Mouse (Mus musculus) yolk sac, embryonic 10.5 days (tissue): ENCODE results near the gene Tcirg1.

Source experiments
- DNase-seq: peaks from one replicate; pipeline ENCODE4 v3.0.0-alpha.2; 2017; ENCODE audit warnings: low spot score

Tcirg1 gene

DNA sequence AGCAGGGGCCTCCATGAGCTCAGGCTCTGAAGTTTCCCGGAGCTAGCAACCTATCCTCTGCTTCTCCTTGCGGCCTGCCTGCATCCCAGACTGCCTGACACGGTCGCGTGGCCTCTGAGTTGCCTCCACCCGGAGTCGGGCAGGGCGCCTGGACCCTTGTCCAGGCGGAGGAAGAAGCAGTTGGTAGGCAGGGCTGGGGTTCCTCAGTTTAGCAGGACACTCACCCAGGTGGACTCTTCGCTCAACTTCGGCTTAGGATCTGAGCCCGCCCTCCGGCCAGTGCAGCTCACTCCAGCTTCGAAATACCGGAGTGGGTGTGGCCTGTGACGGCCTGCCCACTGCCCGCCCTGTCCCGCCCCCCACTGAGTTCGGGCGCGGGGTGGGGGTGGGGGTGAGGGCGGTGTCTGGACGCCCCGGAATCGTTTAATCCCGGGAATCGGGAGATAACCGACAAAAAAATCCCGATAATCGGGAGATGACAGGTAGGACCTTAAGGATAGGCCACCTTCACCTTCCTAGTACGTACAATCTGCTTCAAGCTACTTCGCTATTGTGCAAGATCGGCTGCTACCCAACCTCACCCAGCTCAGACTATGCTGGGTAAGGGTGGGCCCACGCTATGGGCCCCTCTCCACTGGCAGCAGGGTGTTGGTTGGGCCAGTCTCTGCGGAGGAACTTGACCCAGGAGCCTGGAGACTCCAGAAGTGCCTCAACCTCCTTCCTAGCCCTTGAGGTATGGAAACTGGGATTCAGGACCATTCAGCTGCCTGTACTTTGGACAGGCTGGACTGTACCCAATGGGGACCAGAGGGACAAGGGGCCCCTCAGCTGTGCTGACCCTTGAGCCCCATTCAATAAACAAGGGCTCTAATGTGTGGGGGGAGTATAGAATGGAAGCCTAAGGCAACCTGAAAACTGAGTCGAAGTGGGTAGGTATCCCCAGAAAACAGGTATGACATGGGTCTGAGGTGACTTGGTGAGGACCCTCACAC, at the start of gene Tcirg1:
Tcirg1 (minus strand) TSS at position 339 of the 992 bp plus-strand sequence.
- DNase-seq = peak; percentile 89

DNA sequence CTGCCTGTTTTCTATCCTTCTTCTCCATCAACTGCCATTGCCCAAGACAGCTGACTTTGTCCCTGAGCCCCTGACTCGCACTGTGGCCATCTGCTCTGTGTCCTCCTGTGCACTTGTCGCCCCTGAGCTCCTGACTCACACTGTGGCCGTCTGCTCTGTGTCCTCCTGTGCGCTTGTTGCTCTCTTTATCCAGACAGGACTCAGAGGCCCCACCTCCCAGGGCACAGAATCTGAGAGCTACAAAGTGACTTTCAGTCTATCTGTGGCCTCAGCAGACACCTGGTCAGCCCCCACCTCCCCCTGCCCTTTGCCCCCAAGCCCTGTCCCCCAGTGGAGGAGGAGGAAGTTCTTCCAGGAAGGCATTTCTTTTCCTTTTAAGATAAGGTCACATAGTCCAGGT, 48.9 kb upstream of the Tcirg1 start:
- DNase-seq = peak; percentile 91

DNA sequence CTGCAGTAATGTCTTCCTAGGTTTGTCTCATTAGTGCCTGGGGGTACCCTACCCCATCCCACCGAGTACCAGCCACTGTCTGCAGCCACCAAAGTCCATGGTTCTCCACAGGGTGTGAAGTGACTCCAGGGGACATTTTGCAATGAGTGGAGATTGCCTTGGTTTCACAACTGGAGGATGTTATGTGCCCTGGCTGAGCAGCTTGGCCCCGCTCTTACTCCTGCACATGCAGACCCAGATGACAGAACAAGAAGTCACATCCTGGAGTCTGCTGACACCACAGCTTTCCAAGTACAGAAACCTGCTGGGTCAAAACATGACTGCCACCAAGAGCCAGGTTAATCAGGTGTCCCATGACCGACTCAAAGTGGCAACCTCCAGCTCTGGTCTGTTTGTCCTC, 48.1 kb upstream of the Tcirg1 start:
- DNase-seq = no peak

DNA sequence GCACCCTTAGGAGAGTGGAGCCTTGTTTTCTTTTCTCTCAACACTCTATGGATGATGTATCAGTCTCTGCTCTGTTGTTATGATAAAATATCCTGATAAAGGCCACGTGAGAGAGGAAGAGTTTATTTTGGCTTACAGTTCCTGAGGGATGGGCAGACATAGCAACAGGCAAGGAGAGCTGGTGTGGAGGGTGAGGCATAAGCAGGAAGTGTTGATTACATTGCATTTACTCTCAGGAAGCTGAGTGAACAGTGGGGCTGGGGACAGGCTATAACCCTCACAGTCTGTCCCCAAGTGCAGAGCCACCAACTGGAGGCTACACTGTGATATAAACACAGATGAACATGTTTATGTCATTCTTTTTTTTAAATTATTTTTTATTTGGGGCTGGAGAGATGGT, 45.2 kb upstream of the Tcirg1 start:
- no peak for DNase-seq

DNA sequence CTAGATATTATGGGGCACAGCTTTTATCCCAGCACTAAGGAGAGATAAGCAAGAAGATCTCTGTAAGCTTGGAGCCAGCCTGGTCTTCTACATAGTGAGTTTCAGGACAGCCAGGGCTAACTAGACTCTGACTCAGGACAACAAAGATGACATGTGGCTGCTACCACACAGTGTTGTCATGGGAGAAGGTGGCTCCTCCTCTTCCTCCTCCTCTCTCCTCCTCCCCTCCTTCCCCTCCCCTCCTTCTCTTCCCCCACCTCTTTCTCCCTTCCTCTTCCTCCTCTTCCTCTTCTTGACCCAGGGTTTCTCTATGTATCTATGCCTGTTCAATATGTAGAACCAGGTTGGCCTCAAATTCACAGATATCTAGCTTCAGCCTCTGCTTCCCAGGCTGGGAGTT, 44.5 kb upstream of the Tcirg1 start:
- no peak for DNase-seq

DNA sequence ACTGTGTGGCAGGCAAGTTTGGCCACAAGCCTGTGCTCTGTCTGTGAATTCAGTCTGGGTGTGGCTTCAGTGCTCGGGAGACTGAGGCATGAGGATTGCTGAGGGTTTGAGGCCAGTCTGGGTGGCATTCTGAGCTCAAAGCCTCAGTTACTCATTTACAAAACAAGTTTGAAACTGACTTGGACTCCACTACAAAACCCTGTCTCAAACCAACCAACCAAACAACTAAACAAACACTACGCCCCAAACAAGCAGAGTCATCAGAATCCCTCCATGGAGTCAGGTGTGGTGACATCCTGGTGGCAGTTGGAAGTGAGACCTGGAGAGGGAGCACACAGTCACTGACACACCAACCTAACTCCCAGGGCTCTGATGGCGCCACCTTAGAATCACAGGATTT, 43.4 kb upstream of the Tcirg1 start:
- peak; percentile 81 for DNase-seq

DNA sequence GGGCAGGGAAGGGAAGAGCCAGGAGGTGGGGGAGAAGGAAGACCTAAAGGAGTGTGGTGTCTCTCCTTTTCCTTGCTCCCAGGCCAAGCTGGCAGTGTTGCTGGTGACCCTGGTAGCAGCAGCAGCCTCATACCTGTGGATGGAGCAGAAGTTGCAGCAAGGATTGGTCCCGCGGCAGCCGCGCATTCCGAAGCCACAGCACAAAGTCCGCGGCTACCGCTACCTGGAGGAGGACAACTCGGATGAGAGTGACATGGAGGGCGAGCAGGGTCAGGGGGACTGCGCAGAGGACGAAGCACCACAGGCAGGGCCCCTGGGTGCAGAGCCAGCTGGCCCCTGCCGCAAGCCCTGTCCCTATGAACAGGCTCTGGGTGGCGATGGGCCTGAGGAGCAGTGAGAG, 41.6 kb upstream of the Tcirg1 start:
- peak; percentile 69 for DNase-seq

DNA sequence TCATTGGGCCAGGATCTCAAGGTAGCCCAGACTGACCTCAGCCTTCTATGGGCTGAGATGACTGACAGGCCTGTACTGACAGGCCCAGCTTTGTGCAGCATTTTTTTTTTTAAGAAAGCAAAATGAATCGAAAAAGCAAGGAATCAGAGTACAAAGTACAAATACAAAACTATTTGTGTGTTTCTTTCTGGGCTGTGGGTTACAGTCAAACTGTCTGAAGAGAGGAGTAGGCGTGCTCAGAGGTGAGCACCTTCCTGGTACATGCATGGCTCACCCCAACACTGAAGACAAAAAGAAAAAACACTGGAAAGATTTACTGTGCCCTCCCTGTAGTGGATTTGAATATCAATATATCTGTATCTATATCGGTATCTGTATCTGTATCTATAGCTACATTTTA, 40.9 kb upstream of the Tcirg1 start:
- DNase-seq = no peak

DNA sequence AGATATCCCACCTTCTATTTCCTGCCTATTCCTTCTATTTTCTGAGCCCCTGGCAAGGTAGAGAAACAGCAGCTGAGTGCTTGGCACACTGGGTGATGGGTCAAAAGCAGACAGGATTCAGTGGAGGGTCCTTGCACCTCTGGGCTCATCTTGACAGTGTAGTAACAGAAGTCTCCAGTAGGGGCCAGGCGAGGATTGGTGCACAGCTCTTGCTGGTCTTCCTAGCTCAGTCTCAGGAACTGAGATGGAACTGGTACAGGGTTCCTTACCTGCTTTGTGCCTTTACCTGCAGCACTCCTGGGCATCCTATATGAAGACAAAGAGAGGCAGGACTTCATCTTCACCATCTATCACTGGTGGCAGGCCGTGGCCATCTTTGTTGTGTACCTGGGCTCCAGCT, 39.8 kb upstream of the Tcirg1 start:
- DNase-seq = peak; percentile 80

DNA sequence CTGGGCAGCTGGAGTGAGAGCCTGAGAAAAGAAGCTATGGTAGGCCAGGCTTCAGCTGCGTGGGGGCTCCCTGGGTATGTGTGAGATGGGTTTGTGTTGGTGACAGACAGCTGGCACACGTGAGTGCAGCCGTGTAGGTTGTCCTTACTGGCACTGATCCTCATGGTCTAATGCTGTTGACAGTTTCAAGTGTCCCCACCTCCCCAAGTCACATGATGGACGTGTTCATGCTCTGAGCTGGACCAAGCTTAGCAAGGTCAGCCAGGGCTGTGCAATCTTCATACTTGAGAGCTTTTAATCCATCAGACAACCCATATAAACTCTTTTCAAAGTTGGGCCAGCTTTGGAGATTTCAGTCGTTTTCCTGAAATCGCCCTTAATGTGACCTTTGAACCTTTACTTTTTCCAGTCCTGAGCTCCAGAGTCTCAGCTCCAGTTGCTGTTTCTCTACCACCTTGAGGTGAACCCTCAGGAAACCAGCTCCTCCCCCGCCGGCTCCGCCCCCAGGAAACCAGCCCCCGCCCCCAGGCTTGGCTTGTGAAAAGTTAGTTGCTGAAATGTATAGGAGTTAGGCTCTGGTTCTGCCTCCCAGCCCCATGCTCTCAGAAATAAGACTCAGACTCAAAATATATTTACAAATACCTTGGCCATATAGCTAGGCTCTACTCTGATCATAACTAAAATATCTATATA, 39.1 kb upstream of the Tcirg1 start:
- peak; percentile 88 for DNase-seq

DNA sequence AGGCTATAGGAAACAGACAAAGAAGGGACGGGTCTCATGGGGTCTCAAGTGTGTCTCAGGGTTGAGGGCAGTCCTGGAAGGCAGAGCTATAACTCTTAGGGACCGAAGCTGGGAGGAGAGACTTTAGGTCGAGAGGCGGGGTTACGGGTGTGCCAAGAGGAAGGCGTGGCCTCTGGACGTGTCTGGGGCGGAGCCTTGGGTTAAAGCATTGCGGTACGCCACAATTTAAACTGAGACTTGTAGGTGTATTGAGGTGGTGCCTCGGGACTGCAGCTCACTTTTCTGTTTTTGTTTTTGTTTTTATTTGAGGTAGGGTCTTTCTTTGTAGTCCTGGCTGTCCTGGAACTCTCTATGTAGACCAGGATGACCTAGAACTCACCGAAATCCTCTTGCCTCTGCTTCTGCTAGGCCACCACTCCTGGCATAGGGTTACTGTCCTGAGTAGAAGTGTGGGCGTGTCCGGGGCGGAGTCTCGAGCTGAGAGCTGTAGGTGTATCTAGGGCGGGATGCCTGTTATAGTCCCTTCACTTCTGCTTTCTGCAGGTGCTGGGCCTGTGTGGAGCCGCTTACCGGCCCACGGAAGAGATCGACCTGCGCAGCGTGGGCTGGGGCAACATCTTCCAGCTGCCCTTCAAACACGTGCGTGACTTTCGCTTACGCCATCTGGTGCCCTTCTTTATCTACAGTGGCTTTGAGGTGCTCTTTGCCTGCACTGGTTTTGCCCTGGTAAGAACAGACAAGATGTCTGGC, 36.2 kb upstream of the Tcirg1 start:
- DNase-seq = peak; percentile 64

DNA sequence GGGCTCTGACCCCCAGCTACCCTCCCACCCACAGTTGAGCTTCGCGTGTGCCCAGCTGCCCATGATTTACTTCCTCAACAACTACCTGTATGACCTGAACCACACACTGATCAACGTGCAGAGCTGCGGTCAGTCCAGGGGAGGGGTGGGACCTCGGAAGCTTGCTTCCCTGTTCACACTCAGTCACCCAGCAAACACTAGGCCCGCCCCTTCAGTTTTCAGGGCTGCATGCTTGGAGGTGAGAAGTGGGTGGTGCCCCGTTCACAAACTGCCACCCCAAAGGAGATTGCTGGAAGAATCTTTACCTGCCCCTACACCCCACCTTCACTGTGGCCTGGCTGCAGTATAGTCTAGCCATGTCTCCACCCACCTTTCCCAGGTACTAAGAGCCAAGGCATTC, 35.4 kb upstream of the Tcirg1 start:
- no peak for DNase-seq

DNA sequence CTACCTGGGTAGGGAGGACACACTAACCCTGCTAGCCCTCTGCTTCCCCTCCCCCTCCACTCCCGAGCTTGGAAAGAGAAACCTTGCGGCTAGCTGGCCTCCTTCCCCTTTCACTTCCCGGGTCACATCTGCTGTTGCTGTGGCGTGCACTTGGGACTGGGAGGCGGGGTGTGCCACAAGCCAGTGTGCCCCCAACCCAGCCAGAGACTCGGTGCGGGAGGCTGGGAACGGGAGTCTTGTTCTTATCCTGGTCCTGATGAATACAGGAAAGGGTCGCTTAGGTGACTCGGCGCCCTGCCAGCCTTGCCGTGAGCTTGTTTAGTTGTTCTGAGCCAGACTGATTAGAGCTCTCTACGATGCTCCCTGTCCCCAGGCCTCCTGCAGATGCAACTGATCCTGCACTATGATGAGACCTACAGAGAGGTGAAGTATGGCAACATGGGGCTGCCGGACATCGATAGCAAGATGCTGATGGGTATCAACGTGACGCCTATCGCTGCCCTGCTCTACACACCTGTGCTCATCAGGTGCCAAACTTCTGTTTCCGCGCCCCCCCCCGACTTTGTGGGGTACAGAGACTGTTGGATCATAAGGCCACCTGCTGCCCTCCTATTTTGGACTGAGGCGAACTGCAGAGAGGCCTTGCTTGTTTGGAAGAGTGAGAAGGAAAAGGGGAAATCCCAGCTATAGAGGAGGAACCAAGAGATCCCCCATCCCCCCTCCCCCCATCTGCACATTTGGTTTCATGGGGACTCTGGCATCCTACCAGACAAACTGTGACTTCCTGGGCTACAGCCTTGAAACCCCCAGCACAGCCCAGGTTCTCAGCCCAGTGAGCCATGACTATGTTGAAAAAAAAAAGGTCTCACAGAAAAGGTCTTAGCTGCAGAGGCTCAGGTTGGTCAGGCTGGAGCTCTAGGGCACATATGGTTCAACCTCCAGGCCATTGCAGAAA, 29.2 kb upstream of the Tcirg1 start:
- peak; percentile 56 for DNase-seq

DNA sequence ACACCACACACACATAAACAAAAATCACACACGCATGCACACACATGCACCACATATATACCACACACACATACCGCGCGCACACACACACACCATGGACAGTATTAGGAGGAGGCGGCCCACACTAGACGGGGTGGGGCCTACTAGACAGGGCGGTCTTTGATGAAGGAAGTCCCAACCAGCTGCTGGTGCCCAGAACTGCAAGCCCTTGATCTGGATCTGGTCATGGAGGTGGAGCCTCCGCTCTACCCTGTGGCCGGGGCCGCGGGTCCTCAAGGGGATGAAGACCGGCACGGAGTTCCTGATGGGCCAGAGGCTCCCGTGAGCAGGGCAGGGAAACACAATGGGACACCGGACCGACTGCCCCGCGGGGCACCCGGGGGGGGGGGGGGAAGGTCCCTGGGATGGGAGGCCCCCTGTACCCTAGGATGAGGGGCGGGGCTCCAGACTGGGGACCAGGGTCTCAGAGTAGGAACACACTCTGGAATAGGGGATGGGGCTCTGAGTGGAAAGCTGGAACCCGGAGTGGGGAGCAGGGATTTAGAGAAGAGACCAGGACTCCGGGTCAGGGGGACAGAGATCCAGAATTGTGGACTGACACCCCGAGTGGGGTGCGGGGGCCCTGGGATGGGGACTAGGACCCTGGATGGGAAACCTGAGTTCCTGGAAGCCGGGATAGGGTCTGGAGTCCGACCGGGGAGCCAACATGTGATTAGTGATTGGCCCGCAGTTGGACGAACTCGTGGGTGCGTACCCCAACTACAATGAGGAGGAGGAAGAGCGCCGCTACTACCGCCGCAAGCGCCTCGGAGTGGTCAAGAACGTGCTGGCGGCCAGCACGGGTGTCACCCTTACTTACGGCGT, 28.3 kb upstream of the Tcirg1 start, which contains the start of gene Unc93b1:
Unc93b1 (plus strand) TSS at position 155 of the 864 bp plus-strand sequence.
- DNase-seq = peak; percentile 38

DNA sequence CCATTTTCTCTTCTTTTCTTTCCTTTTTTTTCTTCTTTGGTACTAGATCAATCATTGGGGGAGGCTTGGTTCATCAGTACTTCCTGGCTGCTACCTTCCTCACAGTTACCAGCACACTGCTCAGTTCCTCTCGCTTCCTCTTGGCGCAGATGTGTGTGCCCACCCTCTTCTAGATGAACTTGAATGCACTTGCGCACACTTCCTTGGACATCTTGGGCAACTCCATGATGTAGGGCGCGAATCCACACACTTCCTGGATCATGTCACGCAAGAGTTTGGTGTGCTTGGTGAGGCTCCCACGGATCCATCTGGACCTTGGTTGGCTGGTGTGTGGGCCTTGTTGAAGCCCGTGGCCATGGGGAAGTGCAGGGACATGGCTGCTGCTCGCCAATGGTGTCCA, 24.8 kb upstream of the Tcirg1 start:
- DNase-seq = no peak

DNA sequence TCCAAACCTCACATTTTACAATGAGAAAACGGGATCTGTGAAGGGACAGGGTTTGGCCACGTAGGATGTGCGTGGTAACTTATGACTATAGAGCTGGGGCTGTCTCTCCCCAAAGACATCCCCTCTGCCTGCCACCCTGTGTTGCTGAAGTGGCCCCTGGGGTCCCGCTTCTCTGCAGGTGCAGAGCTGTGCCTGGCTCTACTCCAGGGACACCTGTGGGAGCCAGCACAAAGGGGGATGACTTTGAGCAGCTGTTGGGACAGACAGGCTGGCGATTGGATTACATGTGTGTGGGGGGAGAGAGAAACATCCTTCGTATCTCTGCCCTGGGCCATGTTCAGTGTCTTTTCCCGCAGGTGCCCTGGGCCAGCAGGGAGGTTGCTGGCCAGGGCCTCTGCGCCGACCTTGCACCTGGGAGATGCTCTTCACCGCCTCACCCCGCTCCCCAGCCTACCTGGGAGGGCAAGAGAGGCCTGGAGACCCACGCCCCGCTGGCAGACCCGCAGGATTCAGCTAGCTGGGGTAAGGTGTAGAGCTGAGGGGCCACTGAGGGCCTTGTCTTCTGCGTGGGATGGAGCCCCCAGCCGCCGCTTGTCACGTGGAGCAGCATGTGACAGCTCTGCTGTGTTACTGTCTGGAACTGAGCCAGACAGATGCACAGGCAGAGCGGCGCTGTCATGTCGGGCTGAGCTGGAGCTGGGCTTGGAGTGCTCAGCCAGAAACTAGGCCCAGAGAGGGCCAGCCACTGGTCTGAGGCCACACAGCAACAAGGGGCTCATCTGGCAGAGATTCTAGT, 23.5 kb upstream of the Tcirg1 start:
- no peak for DNase-seq

DNA sequence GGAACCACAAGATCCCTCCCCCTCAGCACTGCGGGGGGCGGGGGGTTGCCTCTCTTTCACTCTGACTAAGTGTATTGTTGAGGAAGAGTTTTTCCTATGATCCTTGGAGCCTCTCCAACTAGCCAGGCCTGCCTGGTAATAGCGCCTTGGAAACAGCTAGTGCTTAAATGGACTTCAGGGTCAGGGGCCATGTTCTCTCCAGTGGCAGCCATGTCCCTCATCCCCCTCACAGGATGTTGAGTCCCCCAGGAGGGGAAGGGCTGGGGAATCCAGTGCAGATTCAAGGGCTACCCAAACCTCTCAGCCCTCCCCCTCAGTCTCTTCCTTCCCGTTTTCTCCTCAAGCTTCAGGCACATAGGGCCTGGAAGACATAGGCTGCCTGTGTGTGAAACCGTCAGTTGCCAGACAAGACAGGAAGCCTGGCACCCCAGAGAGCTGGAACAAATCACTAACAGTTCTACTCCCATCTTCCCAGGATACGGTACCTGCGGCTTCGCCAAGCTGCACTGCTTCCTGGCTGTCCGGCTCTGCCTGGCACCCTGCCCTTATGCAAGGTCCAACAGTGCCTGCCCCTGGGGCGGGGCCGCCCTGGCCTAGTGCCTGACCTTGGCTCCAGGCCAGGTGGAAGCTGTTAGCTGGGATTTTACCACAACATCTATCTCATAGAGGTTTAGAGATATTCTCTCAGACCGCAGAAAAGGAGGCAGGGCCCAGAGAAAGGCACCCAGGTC, 22.4 kb upstream of the Tcirg1 start, which contains the start of gene Aldh3b1:
Aldh3b1 (minus strand) TSS at position 598 of the 731 bp plus-strand sequence.
- DNase-seq = no peak

DNA sequence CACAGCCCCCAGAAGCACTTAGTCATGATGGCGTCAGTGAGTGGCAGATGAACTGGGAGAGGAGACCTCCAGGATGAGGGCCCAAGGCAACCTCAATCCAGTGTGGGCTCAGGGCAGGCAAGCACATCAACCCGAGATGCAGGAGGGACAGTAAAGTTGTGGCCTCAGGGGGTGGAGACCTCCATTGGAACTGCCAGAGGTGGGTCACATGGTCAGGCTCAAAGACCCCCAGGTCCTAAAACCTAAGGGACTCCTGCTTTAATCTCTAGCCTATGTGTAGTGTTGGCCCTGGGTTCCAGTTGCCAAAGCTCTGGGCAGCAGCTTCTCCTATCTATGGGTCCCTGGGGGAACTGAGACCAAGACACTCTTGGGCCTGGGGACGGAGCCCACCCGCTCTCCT, 21.8 kb upstream of the Tcirg1 start:
- DNase-seq = no peak

DNA sequence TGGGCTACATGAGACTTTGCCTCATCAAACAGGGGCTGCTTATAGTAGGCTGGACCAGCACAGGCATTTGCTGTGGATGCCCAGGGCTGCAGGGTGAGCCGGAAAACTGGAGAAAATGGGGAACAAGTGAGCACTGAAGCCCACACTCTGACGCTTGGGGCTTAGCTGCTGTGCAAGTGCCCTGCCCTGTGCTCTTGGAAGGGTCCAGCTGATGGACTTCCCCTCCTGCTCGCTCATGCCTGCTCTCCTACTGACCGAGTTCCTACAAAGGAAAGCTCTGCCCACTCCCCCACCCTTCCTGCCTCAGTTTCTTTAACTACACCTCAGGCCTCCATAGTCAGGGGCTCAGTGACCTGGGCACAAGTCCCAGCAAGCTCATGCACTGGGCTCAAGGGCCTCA, 21.1 kb upstream of the Tcirg1 start:
- no peak for DNase-seq
